Mouse (Mus musculus): Measurements from ENCODE around the gene Mertk. TPM values are rescaled to one million over a fixed set of nuclear protein-coding genes. Genes with fewer than 3 reads are reported as not detected.

Gene Mertk
- polyA plus RNA-seq, 1 experiment from 2014 or later = 9.4 TPM

DNA sequence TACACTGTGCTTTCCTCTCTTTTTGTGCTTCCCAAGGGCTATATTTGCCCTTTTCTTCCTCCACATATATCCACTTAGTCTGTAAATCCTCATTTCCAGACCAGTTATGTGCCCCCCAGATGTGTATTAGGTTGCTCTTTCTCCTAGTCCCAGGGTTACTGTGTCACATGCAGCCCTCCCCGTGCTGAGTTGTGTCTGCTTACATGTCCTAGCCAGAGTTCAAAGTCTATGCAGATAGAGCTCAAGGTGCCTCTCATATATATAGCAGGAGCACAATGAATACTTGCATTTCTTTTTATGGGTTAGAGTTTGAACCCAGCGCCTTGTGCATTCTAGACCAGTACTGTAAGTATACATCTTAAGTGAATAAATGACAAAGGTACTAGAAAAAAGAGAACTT, 134.7 kb downstream of the Mertk start:
- peak; percentile 89 for ATAC-seq
- Histone ChIP-seq H3K27me3 (replicated peaks) (no peaks in the 10 kb centered on the region), H3K9ac (no peak overlapping the region), H3K4me1 (replicated peaks) (no peaks in the 10 kb centered on the region), H3K27ac (peak overlapping the region; percentile 66), H3K36me3 (peaks cover 4% of the 10 kb centered on the region; the same call in 1 of the 2 replicates), H3K9me3 (no peaks in the 10 kb centered on the region), H3K4me3 (replicated peaks) (no peak overlapping the region), H3K4me2 (replicated peaks) (no peak overlapping the region)
- 77% methylated on average over 2 of the region's 2 CpGs for WGBS

DNA sequence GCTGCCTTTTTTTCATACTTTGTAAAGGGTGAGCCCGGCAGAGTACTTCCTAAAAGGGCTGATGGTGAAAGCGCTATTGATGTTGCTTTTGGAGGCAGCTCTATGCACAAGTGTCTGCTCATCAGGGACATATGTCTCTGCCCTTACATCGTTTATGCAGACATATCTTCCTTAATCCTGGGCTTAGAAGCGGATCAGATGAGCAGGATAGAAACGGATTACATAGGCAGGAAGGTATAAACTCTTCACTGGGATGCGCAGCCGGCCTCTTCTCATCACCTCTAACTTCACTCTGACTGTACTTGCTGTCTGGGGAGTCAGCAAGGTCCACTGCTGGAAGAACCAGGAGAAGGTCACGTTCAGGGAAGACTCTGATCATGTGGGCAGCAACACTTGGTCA, 138.8 kb downstream of the Mertk start:
- H3K4me2 ChIP-seq (replicated peaks) = no peak overlapping the region
- H3K9ac ChIP-seq = no peak overlapping the region
- ATAC-seq = no peak
- no peaks in the 10 kb centered on the region for H3K27me3 ChIP-seq (replicated peaks)
- H3K4me1 ChIP-seq (replicated peaks) = no peaks in the 10 kb centered on the region
- H3K9me3 ChIP-seq = no peaks in the 10 kb centered on the region
- 84% methylated on average over 8 of the region's 8 CpGs for WGBS
- no peak overlapping the region for H3K27ac ChIP-seq
- H3K4me3 ChIP-seq (replicated peaks) = no peak overlapping the region
- no peaks in the 10 kb centered on the region; the same call in none of the 2 replicates for H3K36me3 ChIP-seq

GRCm38 (mm10) chr2:128838611-128839010, 139.9 kb downstream of the Mertk start:
- Histone ChIP-seq H3K27ac (no peak overlapping the region), H3K36me3 (no peaks in the 10 kb centered on the region; the same call in none of the 2 replicates), H3K27me3 (replicated peaks) (no peaks in the 10 kb centered on the region), H3K9ac (no peak overlapping the region), H3K9me3 (no peaks in the 10 kb centered on the region), H3K4me3 (replicated peaks) (no peak overlapping the region), H3K4me2 (replicated peaks) (no peak overlapping the region), H3K4me1 (replicated peaks) (no peaks in the 10 kb centered on the region)
- 94% methylated on average over 3 of the region's 3 CpGs for WGBS
- no peak for ATAC-seq

GRCm38 (mm10) chr2:128839501-128839900, 140.7 kb downstream of the Mertk start:
- H3K4me1 ChIP-seq (replicated peaks) = no peaks in the 10 kb centered on the region
- no peaks in the 10 kb centered on the region for H3K9me3 ChIP-seq
- no peaks in the 10 kb centered on the region for H3K27me3 ChIP-seq (replicated peaks)
- H3K4me3 ChIP-seq (replicated peaks) = no peak overlapping the region
- no peak overlapping the region for H3K9ac ChIP-seq
- 83% methylated on average over 2 of the region's 2 CpGs for WGBS
- H3K27ac ChIP-seq = no peak overlapping the region
- H3K4me2 ChIP-seq (replicated peaks) = no peak overlapping the region
- no peak for ATAC-seq
- H3K36me3 ChIP-seq = peaks cover 3% of the 10 kb centered on the region

- no peak for ATAC-seq
- H3K4me2 ChIP-seq (replicated peaks) = no peak overlapping the region
- H3K27ac ChIP-seq = no peak overlapping the region
- H3K27me3 ChIP-seq (replicated peaks) = no peaks in the 10 kb centered on the region
- H3K36me3 ChIP-seq = peaks cover 13% of the 10 kb centered on the region
- 0 out of 2 replicates have a peak, but pooled peaks cover 2% of the 10 kb centered on the region for H3K4me1 ChIP-seq (replicated peaks)
- WGBS = 88% methylated on average over 8 of the region's 8 CpGs
- no peak overlapping the region for H3K4me3 ChIP-seq (replicated peaks)
- no peaks in the 10 kb centered on the region for H3K9me3 ChIP-seq
- no peak overlapping the region for H3K9ac ChIP-seq
Observed at GRCm38 (mm10) chr2:128842437-128842836, 143.7 kb downstream of the Mertk start.

GRCm38 (mm10) chr2:128850036-128850435, 151.3 kb downstream of the Mertk start:
- no peak overlapping the region for H3K9ac ChIP-seq
- no peak for ATAC-seq
- H3K27ac ChIP-seq = no peak overlapping the region
- peaks cover 8% of the 10 kb centered on the region; the same call in 1 of the 2 replicates for H3K36me3 ChIP-seq
- 0 out of 2 replicates have a peak, but pooled peaks cover 5% of the 10 kb centered on the region for H3K4me1 ChIP-seq (replicated peaks)
- WGBS = 82% methylated on average over 2 of the region's 2 CpGs
- no peaks in the 10 kb centered on the region for H3K9me3 ChIP-seq
- H3K27me3 ChIP-seq (replicated peaks) = no peaks in the 10 kb centered on the region
- H3K4me2 ChIP-seq (replicated peaks) = no peak overlapping the region
- H3K4me3 ChIP-seq (replicated peaks) = no peak overlapping the region

Other genes starting within 250 kb of the Mertk start
- gene Spdye4c, start 107.7 kb upstream of the Mertk start, polyA plus RNA-seq (2015; fragmentation: Nextera tagmentation; extraction: Ambion mirVana) = not detected in 2 replicates
- gene Anapc1, start 11.6 kb upstream of the Mertk start, polyA plus RNA-seq (2015; fragmentation: Nextera tagmentation; extraction: Ambion mirVana) = 53.3 and 53.5 TPM in 2 replicates
- 46.1 and 50.7 TPM in 2 replicates for gene Tmem87b, start 119.2 kb downstream of the Mertk start, polyA plus RNA-seq (2015; fragmentation: Nextera tagmentation; extraction: Ambion mirVana)
- gene Fbln7, start 164.0 kb downstream of the Mertk start, polyA plus RNA-seq (2015; fragmentation: Nextera tagmentation; extraction: Ambion mirVana) = 8.8 and 9.9 TPM in 2 replicates
- 6.6 and 7.2 TPM in 2 replicates for gene Zc3h8, start 245.1 kb downstream of the Mertk start, polyA plus RNA-seq (2015; fragmentation: Nextera tagmentation; extraction: Ambion mirVana)

Data from intestine, embryonic 15.5 days (tissue).